Mouse (Mus musculus) cerebellum, adult 2 months (tissue): ENCODE measurements at regions not wholly inside any gene's neighbourhood (a gene's known extent, or its start where the extent isn't known, plus 50 kb on each side); places are given as distances from the start of the nearest gene placed in this dataset.

Experiments used
- DNase-seq, 2 experiments: peaks; one replicate each; pipeline ENCODE4 v3.0.0; 2021
- H3K27ac ChIP-seq: fragments of 200-500 bp; 2 replicates; pipeline ENCODE4 v1.5.1; 2012; ENCODE audit warnings: low read length, control low read depth, inconsistent platforms; ENCODE audit not compliant: insufficient read depth
- H3K27me3 ChIP-seq: fragments of 200-500 bp; 2 replicates; pipeline ENCODE4 v1.6.1; 2012; ENCODE audit warnings: inconsistent platforms, mild to moderate bottlenecking, low read length, moderate library complexity; ENCODE audit not compliant: control insufficient read depth, insufficient read depth
- H3K4me1 ChIP-seq: fragments of 200-500 bp; 2 replicates; pipeline ENCODE4 v1.6.1; 2011; ENCODE audit warnings: low read length; ENCODE audit not compliant: control insufficient read depth, insufficient read depth
- H3K4me3 ChIP-seq: fragments of 200-500 bp; replicated peaks from 2 replicates; pipeline ENCODE3; 2011; ENCODE audit warnings: mild to moderate bottlenecking, low read depth, low read length, control low read depth; ENCODE audit not compliant: insufficient read depth
- CTCF ChIP-seq: fragments of 200-500 bp; IDR thresholded peaks from 2 replicates; pipeline ENCODE4 v1.5.1; 2011; ENCODE audit warnings: low read depth, mild to moderate bottlenecking, control low read depth, low read length, moderate library complexity, borderline replicate concordance; ENCODE audit not compliant: insufficient read depth
- POLR2A ChIP-seq: fragments of 200-500 bp; IDR thresholded peaks from 2 replicates; pipeline ENCODE4 v1.6.1; 2011; ENCODE audit warnings: low read length, control low read depth, borderline replicate concordance; ENCODE audit not compliant: insufficient read depth
- WGBS: fragments of 180-500 bp; shearing (Covaris S2); methylation state at CpG from one replicate; pipeline ENCODE4 v1.1.7; 2018; 5-methylcytosine and 5-hydroxymethylcytosine counted together

- H3K4me1 ChIP-seq = no peaks in the 10 kb centered on the region
- no peak for DNase-seq
- WGBS = 95% methylated on average over 5 of the region's 5 CpGs
- no peak overlapping the region for H3K4me3 ChIP-seq
- H3K27me3 ChIP-seq = no peaks in the 10 kb centered on the region; the same call in 1 of the 2 replicates
- TF ChIP-seq CTCF (no peak), POLR2A (no peak)
- no peak overlapping the region for H3K27ac ChIP-seq
These were observed 376.3 kb downstream of the Tmem132b start for GRCm38 (mm10) chr5:125907909-125908308.

DNA sequence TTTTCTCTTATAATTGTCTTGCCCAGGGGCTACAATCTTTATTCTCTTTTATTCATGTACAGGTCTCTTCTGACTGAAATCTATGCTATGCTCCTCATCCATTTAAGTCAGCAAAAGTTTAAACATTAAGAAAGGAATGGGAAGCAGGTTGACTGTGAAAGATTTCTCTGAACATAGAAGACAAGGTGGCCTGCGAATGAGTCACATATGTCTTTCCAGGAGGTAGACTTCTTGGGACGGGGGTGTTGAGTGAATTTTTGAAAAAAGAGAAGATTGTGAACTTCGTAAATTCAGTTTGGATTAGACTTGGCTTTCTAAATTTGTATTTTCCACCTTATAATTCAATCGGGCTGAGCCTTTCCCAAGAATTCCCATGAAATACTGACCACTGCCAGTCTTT is 384.3 kb downstream of the Tmem132b start:
- WGBS = 93% methylated on average over 4 of the region's 4 CpGs
- H3K27ac ChIP-seq = no peak overlapping the region

DNA sequence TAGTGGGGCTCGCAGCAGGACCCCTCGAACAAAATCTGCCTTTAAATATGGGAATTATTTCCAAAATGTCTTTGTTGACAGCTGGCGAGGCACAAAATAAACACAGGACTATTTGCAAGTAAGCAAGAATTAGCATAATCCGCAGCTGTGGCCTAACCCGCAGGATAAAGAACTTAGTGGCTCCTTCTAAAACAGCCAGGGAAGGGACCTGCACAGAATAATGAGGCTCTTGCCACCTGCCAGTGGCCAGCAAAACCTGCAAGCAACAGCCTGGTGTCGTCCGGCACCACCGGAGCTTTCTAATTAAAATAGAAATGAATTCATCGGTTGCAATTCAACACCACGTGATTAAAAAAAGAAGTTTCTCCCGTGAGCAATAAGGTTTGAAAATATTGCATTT is 389.4 kb downstream of the Tmem132b start:
- H3K4me3 ChIP-seq = no peak overlapping the region
- 34% methylated on average over 11 of the region's 11 CpGs for WGBS

More for the DNA sequence above, 384.3 kb downstream of the Tmem132b start:
- Histone ChIP-seq H3K27me3 (no peaks in the 10 kb centered on the region; the same call in 1 of the 2 replicates), H3K4me3 (no peak overlapping the region), H3K4me1 (no peaks in the 10 kb centered on the region)
- DNase-seq = no peak
- no peak for TF ChIP-seq CTCF
- TF ChIP-seq POLR2A = no peak

DNA sequence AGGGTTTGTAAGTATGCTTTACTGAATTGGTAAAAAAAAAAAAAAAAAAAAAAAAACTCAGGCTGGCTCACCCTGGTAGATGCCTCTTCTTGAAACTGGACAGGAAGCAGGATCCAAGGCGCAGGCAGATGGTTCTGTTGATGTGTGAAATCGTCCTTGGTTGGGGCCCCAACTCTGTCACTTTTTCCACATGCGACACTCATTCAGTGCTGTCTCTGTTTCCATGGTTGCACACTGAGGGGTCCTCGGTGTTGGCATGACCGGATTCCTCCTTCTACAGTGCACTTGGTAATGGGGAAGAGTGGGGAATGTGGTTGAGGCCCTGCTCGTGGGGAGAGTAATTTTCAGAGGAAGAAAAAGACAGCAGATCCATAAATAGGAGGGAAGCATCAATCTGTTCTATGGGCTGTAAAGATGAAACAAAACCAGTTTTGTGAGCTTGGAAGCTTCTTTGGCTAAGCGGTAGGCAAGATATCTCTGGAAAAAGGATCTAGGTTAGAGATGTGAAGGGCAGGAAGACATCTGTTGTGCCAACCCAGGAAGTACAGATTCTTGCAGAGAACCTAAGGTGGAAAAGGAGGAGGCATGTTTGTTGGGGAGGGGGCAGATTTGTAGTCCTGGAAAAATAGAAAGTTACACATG is 394.4 kb downstream of the Tmem132b start:
- whole genome bisulfite sequencing = 10% methylated on average over 7 of the region's 7 CpGs
- TF ChIP-seq POLR2A = no peak
- no peak for TF ChIP-seq CTCF
- H3K27me3 ChIP-seq = no peaks in the 10 kb centered on the region; the same call in 1 of the 2 replicates
- no peak overlapping the region for H3K4me3 ChIP-seq
- H3K27ac ChIP-seq = no peak overlapping the region
- peaks cover 5% of the 10 kb centered on the region for H3K4me1 ChIP-seq
- peak; percentile 13 to 42 for DNase-seq

More for the DNA sequence above, 389.4 kb downstream of the Tmem132b start:
- DNase-seq = no peak
- H3K27me3 ChIP-seq = no peaks in the 10 kb centered on the region; the same call in 1 of the 2 replicates
- H3K4me1 ChIP-seq = peaks cover 5% of the 10 kb centered on the region
- no peak overlapping the region for H3K27ac ChIP-seq
- TF ChIP-seq POLR2A (no peak), CTCF (no peak)

DNA sequence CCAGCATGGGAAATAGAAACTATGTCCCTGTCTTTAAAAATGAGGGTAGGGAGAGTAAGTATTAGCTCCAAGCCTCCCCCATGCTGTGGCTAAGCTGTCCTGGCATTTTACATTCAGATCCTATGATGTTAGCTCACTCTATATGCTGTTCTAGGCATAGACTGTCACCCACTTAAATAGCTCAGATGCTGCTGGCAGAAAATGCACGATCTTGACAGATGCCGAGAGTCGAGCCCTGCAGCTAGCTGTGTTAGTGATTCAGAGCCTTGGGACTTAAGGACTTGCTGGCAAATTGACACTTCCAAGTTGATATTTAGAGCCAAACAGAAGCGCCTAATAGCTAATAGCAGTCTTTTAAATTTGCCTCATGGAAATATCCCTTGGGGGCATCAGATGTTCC is 399.9 kb downstream of the Tmem132b start:
- Histone ChIP-seq H3K4me3 (no peak overlapping the region), H3K27ac (no peak overlapping the region), H3K4me1 (no peaks in the 10 kb centered on the region), H3K27me3 (no peaks in the 10 kb centered on the region; the same call in 1 of the 2 replicates)
- 28% methylated on average over 4 of the region's 4 CpGs for WGBS
- TF ChIP-seq CTCF (no peak), POLR2A (no peak)
- DNase-seq = no peak

- Histone ChIP-seq H3K4me1 (no peaks in the 10 kb centered on the region), H3K27ac (no peak overlapping the region), H3K4me3 (no peak overlapping the region), H3K27me3 (no peaks in the 10 kb centered on the region)
- no peak for DNase-seq
- WGBS = 96% methylated on average over 3 of the region's 3 CpGs
- TF ChIP-seq CTCF (no peak), POLR2A (no peak)
These were observed 407.8 kb downstream of the Tmem132b start for GRCm38 (mm10) chr5:125939416-125939815.

DNA sequence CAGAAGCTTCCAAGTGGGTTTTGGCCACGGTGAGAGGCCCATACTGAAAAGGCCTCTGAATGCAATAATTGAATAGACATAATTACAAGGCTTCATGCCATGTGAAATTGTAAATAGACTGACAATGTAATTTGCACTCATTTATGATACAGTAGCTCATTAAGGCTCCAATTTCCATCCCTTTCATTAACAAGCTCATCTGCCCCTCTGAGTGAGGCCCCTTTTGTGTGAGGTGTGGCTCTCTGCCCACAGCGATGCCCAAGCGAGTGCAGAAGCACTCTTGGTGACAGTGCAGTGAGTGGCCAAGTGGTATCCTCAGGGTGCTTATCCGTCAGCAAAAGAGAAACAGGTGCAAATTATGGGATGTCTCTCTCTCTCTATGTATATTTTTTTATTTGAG is 415.2 kb downstream of the Tmem132b start:
- H3K27me3 ChIP-seq = no peaks in the 10 kb centered on the region; the same call in 1 of the 2 replicates
- TF ChIP-seq CTCF = no peak
- TF ChIP-seq POLR2A = no peak
- WGBS = 45% methylated on average over 4 of the region's 4 CpGs
- no peaks in the 10 kb centered on the region for H3K4me1 ChIP-seq
- no peak overlapping the region for H3K4me3 ChIP-seq
- DNase-seq = no peak
- no peak overlapping the region for H3K27ac ChIP-seq

DNA sequence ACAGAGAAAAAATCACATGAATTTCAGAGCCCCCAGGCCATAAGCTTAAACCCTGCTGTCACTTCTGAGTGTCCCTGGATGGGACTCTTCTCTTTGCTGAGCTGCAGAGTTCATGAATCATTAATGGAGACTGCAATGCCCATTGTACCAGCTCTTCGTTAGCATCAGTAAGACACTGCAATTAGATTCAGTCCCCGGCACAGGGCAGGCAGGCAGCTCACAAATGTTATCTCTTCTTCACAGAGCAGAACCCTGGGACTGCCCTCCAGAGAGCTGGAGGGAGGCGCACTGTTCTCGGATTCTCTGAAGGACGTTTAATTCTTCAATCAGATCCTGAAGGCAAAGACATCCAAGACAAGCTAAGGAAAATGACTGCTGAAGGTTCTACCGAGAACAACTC is 420.1 kb downstream of the Tmem132b start:
- Histone ChIP-seq H3K27me3 (no peaks in the 10 kb centered on the region; the same call in 1 of the 2 replicates), H3K4me3 (no peak overlapping the region), H3K27ac (no peak overlapping the region), H3K4me1 (no peaks in the 10 kb centered on the region)
- WGBS = 72% methylated on average over 6 of the region's 6 CpGs
- TF ChIP-seq POLR2A (no peak), CTCF (no peak)
- DNase-seq = no peak
